Mouse (Mus musculus) bone marrow, adult 2 months (tissue): Measurements from ENCODE around the gene Cpne9.
A peak's percentile ranks its signal among the peaks of the same experiment; 100 is the strongest.

Source experiments
- CTCF ChIP-seq: fragments of 200-500 bp; IDR thresholded peaks from 2 replicates; pipeline ENCODE4 v1.5.1; 2011; ENCODE audit warnings: low read length, control low read depth; ENCODE audit not compliant: control insufficient read depth, insufficient read depth
- POLR2A ChIP-seq: fragments of 200-500 bp; IDR thresholded peaks from 2 replicates; pipeline ENCODE4 v1.6.1; 2011; ENCODE audit warnings: low read depth, mild to moderate bottlenecking, control low read depth, low read length, borderline replicate concordance; ENCODE audit not compliant: control insufficient read depth

DNA sequence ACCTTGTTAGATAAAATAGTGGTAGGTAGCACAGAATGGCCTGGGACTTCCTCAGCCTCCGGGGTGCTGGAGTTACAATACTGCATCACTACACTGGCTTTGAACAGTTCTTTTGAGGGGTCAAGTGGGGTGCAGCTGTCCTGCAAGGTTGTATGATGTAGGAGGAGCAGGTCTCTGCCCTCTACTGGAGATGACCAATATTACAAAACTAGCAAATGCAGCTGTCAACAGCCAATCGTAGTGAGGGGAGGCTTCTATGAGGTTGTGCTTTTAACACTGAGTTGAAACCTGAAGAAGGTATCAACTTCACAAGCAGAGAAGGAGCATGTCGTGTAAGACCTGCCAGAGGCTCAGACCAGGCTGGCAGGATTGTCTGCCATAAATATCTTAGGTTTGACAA lies 20.2 kb downstream of the Cpne9 start:
- TF ChIP-seq CTCF (peak; percentile 57), POLR2A (no peak)
